Mouse (Mus musculus): ENCODE results near the gene Epc2.

- no peak for TF ChIP-seq CTCF (IDR thresholded peaks at IDR 0.05; ENCODE audit: borderline replicate concordance, insufficient read depth, low read length)
- TF ChIP-seq POLR2A (IDR thresholded peaks at IDR 0.05; ENCODE audit: low read depth, low read length), result no peak
These were observed 3.5 kb upstream of the Epc2 start for GRCm38 (mm10) chr2:49447586-49448475.

All from embryonic fibroblast, embryonic 13.5 days (primary cell).